Mouse (Mus musculus) testis, adult 2 months (tissue): ENCODE data around the gene Vwa3a.

Experiments
- CTCF ChIP-seq: fragments of 200-500 bp; IDR thresholded peaks from 2 replicates; pipeline ENCODE4 v1.5.1; 2012; ENCODE audit warnings: low read depth, mild to moderate bottlenecking, inconsistent platforms, low read length, moderate library complexity; ENCODE audit not compliant: control insufficient read depth, insufficient read depth, insufficient replicate concordance
- POLR2A ChIP-seq: fragments of 200-500 bp; IDR thresholded peaks from 2 replicates; pipeline ENCODE4 v1.6.1; 2012; ENCODE audit warnings: low read depth, mild to moderate bottlenecking, inconsistent platforms, low read length, moderate library complexity; ENCODE audit not compliant: control insufficient read depth

GRCm38 (mm10) chr7:120803268-120803667 lies 64.2 kb downstream of the Vwa3a start:
- TF ChIP-seq CTCF (no peak), POLR2A (no peak)
